Mouse (Mus musculus): ENCODE results near the gene Gm28308. TPM values are rescaled to one million over a fixed set of nuclear protein-coding genes. Genes with fewer than 3 reads are reported as not detected.

Gene Gm28308
- polyA plus RNA-seq, 1 experiment: not detected

GRCm38 (mm10) chr6:52227470-52228222 lies 14.5 kb upstream of the Gm28308 start:
- Histone ChIP-seq H3K4me3 (ENCODE audit: insufficient read depth, low read length) (no peak overlapping the region), H3K27ac (ENCODE audit: insufficient read depth, low read length) (no peak overlapping the region), H3K4me1 (ENCODE audit: control insufficient read depth, insufficient read depth, low read length) (no peaks in the 10 kb centered on the region)
- no peak for TF ChIP-seq CTCF (IDR thresholded peaks at IDR 0.05; ENCODE audit: extremely low read depth, insufficient read depth, low read length)
- TF ChIP-seq POLR2A (IDR thresholded peaks at IDR 0.05; ENCODE audit: extremely low read depth, insufficient read depth, low read length): no peak

DNA sequence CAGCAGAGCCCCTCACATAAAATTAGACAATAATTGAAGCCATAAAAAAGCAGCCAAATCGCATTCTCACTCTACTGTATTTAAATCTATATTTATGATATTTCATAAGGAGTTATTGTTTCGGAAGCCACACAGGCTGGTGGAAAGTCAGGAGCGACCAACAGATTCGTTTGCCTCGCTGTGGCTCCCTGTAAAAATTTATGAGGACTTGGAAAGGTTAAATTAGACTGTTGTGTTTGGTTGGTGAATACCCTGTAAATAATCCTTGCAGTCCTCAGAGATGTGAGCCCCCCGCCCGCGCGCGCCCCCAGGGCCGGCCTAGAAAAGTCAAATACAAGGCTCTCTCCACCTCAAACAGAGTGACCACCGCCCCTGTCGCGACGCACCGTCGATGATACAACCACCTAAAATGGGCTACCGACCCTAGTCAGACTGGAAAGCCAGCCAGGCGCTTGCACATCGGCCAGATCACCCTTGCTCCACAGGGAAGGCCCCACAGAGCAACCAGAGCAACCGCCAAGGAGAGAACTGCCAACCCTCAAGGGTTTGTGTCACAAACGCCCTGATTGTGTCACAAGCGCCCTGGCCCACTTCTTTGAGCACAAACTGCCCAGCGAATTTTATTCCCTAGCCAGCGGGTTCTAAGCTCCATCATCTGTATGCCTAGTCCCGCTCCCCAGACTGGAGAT lies 13.6 kb upstream of the Gm28308 start:
- Histone ChIP-seq H3K27ac (ENCODE audit: insufficient read depth, low read length) (no peak overlapping the region), H3K4me3 (ENCODE audit: insufficient read depth, low read length) (no peak overlapping the region), H3K4me1 (ENCODE audit: control insufficient read depth, insufficient read depth, low read length) (no peaks in the 10 kb centered on the region)
- TF ChIP-seq CTCF (IDR thresholded peaks at IDR 0.05; ENCODE audit: extremely low read depth, insufficient read depth, low read length): no peak
- TF ChIP-seq POLR2A (IDR thresholded peaks at IDR 0.05; ENCODE audit: extremely low read depth, insufficient read depth, low read length): no peak

DNA sequence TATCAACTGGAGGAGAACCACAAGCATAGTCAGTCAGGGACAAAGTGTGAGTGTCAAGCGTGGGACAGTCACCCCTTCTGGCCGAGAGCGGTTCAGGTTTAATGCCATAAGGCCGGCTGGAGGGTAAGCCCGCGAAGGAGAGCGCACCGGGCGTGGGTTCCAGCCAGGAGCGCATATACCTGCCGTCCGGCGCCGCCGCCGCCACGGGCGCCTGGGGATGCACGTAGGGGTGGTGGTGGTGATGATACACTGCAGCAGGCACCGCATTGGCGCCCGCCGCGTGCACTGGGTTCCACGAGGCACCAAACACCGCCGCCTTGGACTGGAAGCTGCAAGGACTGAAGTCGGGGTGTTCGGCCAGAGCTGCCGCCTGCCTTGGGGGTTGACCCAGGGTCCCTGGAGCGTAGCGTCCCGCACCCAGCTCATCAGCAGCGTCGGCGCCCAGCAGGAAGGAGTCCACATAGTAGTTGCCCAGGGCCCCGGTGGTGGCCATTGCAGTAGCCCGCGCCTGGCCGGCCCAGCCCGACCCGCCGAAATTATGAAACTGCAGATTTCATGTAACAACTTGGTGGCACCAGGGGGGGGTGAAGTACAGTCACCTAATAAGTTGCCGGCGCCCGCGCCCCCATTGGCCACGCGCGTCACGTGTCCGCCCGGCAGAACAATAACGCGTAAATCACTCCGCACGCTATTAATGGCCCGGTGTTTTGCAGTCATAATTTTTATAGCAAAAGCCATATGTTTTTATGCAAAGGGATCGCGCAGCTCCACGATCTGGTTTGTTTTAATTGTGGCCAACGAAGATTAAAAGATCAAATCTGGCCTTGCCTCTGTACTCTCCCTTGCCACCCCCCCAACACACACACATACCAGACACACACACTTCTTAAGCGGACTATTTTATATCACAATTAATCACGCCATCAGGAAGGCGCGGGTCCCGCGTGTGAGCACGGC lies 12.8 kb upstream of the Gm28308 start:
- no peak overlapping the region for H3K27ac ChIP-seq (ENCODE audit: insufficient read depth, low read length)
- TF ChIP-seq POLR2A (IDR thresholded peaks at IDR 0.05; ENCODE audit: extremely low read depth, insufficient read depth, low read length) (no peak), CTCF (IDR thresholded peaks at IDR 0.05; ENCODE audit: extremely low read depth, insufficient read depth, low read length) (no peak)
- H3K4me3 ChIP-seq (ENCODE audit: insufficient read depth, low read length): no peak overlapping the region
- no peaks in the 10 kb centered on the region for H3K4me1 ChIP-seq (ENCODE audit: control insufficient read depth, insufficient read depth, low read length)

- Histone ChIP-seq H3K4me3 (ENCODE audit: insufficient read depth, low read length) (no peak overlapping the region), H3K27ac (ENCODE audit: insufficient read depth, low read length) (no peak overlapping the region), H3K4me1 (ENCODE audit: control insufficient read depth, insufficient read depth, low read length) (no peaks in the 10 kb centered on the region)
- TF ChIP-seq CTCF (IDR thresholded peaks at IDR 0.05; ENCODE audit: extremely low read depth, insufficient read depth, low read length): no peak
- TF ChIP-seq POLR2A (IDR thresholded peaks at IDR 0.05; ENCODE audit: extremely low read depth, insufficient read depth, low read length): no peak
Measured at GRCm38 (mm10) chr6:52224895-52225611, 11.9 kb upstream of the Gm28308 start.

DNA sequence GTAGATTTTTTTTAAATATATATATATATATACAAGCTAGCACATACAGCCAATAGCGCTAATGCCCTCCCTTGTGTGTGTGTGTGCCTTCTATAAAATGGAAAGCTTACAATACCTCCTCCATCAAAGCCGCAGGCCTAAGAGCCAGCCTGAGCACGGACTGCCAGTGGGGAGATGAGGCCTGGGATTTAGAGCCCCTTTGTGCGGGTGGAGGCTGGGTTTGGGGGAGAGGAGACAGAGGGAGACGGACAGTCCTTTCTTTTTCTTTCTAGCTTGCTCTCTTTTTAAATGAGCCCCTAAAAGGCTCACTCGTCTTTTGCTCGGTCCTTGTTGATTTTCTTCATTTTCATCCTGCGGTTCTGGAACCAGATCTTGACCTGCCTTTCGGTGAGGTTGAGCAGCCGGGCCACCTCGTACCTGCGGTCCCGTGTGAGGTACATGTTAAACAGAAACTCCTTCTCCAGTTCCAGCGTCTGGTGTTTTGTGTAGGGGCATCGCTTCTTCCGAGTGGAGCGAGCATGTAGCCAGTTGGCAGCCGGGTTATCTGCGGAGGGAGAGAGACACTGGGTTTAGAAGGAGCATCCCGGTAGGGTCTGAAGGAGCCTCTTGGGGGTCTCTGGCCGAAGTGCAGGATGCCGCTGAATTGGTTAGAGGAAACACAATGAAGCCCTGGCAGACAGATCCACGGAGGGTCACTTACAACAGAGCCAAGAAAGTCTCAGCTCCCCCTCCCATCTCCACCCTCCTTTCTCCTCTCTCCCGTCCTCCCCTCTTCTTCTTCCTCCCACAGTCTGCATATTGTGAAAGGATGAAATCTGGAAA lies 11.0 kb upstream of the Gm28308 start:
- H3K4me3 ChIP-seq (ENCODE audit: insufficient read depth, low read length): no peak overlapping the region
- no peak overlapping the region for H3K27ac ChIP-seq (ENCODE audit: insufficient read depth, low read length)
- no peaks in the 10 kb centered on the region for H3K4me1 ChIP-seq (ENCODE audit: control insufficient read depth, insufficient read depth, low read length)
- no peak for TF ChIP-seq CTCF (IDR thresholded peaks at IDR 0.05; ENCODE audit: extremely low read depth, insufficient read depth, low read length)
- TF ChIP-seq POLR2A (IDR thresholded peaks at IDR 0.05; ENCODE audit: extremely low read depth, insufficient read depth, low read length): no peak

- TF ChIP-seq CTCF (IDR thresholded peaks at IDR 0.05; ENCODE audit: extremely low read depth, insufficient read depth, low read length) (no peak), POLR2A (IDR thresholded peaks at IDR 0.05; ENCODE audit: extremely low read depth, insufficient read depth, low read length) (no peak)
- no peak overlapping the region for H3K4me3 ChIP-seq (ENCODE audit: insufficient read depth, low read length)
- H3K27ac ChIP-seq (ENCODE audit: insufficient read depth, low read length): no peak overlapping the region
- H3K4me1 ChIP-seq (ENCODE audit: control insufficient read depth, insufficient read depth, low read length): no peaks in the 10 kb centered on the region
Measured at GRCm38 (mm10) chr6:52222729-52223128, 9.6 kb upstream of the Gm28308 start.

DNA sequence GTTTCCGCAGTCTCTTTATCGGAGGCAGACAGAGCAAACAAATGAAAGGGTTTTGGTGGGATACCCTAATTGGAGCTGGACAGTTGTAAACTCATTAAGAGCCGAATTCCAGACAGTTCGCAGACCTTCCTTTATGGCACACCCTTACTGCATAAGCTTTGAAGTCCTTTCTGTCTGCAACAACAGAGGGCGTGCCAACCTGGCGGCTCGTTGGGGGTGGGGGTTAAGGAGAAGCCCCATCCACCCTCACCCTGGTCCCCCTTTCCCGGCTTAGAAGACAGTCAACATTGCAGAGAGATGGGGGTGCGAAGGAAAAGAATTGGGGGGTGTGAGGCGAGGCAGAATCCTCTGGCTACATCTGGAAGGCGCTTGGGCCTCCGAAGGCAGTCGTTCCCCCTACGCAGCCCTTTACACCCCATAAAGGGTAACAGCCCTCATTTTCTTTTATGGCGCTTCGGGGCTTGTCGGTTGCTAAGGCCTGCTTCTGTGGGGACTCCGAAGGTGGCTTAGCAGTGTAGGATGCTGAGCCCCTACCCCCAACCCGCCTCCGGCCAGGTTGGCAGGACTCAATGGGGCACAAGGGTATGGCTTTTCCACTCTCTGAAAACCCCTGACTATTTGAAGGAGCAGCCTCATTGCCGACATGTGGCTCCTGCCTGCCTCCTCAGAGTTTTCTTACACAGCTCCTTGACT lies 9.0 kb upstream of the Gm28308 start:
- Histone ChIP-seq H3K4me3 (ENCODE audit: insufficient read depth, low read length) (no peak overlapping the region; the same call in 1 of the 2 replicates), H3K27ac (ENCODE audit: insufficient read depth, low read length) (no peak overlapping the region), H3K4me1 (ENCODE audit: control insufficient read depth, insufficient read depth, low read length) (no peaks in the 10 kb centered on the region)
- TF ChIP-seq POLR2A (IDR thresholded peaks at IDR 0.05; ENCODE audit: extremely low read depth, insufficient read depth, low read length) (no peak), CTCF (IDR thresholded peaks at IDR 0.05; ENCODE audit: extremely low read depth, insufficient read depth, low read length) (no peak)
